In genomic region chr2:181497548-181497875, GRCm38 (mm10) we compare ENCODE assay signal across 8 mouse cellular contexts. TPM values are rescaled to one million over a fixed set of nuclear protein-coding genes. Genes with fewer than 3 reads are reported as not detected.
A peak's percentile ranks its signal among the peaks of the same experiment; 100 is the strongest.
DNase-seq lines count a peak whose midpoint lies in the region; ATAC-seq and TF ChIP-seq lines count a peak whose summit lies in the region.

No protein-coding gene starts in this region.

- peaks cover 42% of the 10 kb centered on the region for H3K79me2 ChIP-seq in myocyte (ENCODE audit: control insufficient read depth, insufficient read depth)

- H3ac ChIP-seq in myocyte (ENCODE audit: control insufficient read depth, insufficient read length), result peak overlapping the region; percentile 87

- H3K27ac ChIP-seq in neural tube, embryonic 11.5 days (ENCODE audit: low read depth, low read length), result peak overlapping the region; percentile 83; the same call in 1 of the 2 replicates
- peak overlapping the region; percentile 98 for H3K27ac ChIP-seq in intestine, embryonic 15.5 days
- peak overlapping the region; percentile 99 for H3K27ac ChIP-seq in liver, embryonic 12.5 days
- H3K27ac ChIP-seq in testis, adult 2 months (ENCODE audit: control insufficient read depth, insufficient read depth, low read depth, low read length), result peak overlapping the region; percentile 88

- H3K4me1 ChIP-seq in neural tube, embryonic 11.5 days (ENCODE audit: control insufficient read depth, insufficient read depth, low read length), result peaks cover 8% of the 10 kb centered on the region
- H3K4me1 ChIP-seq in intestine, embryonic 15.5 days (replicated peaks), result peaks cover 6% of the 10 kb centered on the region
- H3K4me1 ChIP-seq in liver, embryonic 12.5 days, result peaks cover 29% of the 10 kb centered on the region
- peaks cover 12% of the 10 kb centered on the region for H3K4me1 ChIP-seq in testis, adult 2 months (ENCODE audit: control insufficient read depth, insufficient read depth, low read length)

- TF ChIP-seq CTCF in testis, adult 2 months (IDR thresholded peaks at IDR 0.05; ENCODE audit: control insufficient read depth, insufficient read depth, insufficient replicate concordance, low read depth, low read length), result no peak

- peak; percentile 39; the same call in 1 of the 2 replicates for ATAC-seq in neural tube, embryonic 11.5 days (ENCODE audit: insufficient read depth, low FRiP score, low TSS enrichment)
- peak; percentile 83 for ATAC-seq in intestine, embryonic 15.5 days
- peak; percentile 87 for ATAC-seq in liver, embryonic 12.5 days

- DNase-seq in neural tube, embryonic 11.5 days (ENCODE audit: low spot score), result no peak
- DNase-seq in neural tube, embryonic 10.5 days (ENCODE audit: extremely low spot score, low spot score), result no peak
- peak; percentile 65 for DNase-seq in embryo, embryonic 10.5 days (ENCODE audit: low spot score)
- DNase-seq in gastrocnemius, postnatal 4 days (ENCODE audit: low spot score in 2 of 2), result peak; percentile 21 to 55

- H3K36me3 ChIP-seq in neural tube, embryonic 11.5 days (ENCODE audit: control insufficient read depth, insufficient read depth, low read length), result peaks cover 5% of the 10 kb centered on the region
- H3K36me3 ChIP-seq in intestine, embryonic 15.5 days, result peaks cover 18% of the 10 kb centered on the region
- peaks cover 35% of the 10 kb centered on the region for H3K36me3 ChIP-seq in liver, embryonic 12.5 days
- peaks cover 31% of the 10 kb centered on the region for H3K36me3 ChIP-seq in myocyte (ENCODE audit: control insufficient read depth, insufficient read depth)
- no peaks in the 10 kb centered on the region for H3K36me3 ChIP-seq in testis, adult 2 months (ENCODE audit: control insufficient read depth, insufficient read depth, low read length)

- peak overlapping the region; percentile 94 for H3K4me3 ChIP-seq in neural tube, embryonic 11.5 days (ENCODE audit: low read depth, low read length)
- H3K4me3 ChIP-seq in intestine, embryonic 15.5 days (replicated peaks), result peak overlapping the region; percentile 89
- H3K4me3 ChIP-seq in liver, embryonic 12.5 days, result peak overlapping the region; percentile 80
- peak overlapping the region; percentile 90 for H3K4me3 ChIP-seq in myocyte
- peak overlapping the region; percentile 96 for H3K4me3 ChIP-seq in testis, adult 2 months (ENCODE audit: control insufficient read depth, low read depth, low read length)

- H3K9ac ChIP-seq in neural tube, embryonic 11.5 days (ENCODE audit: low read length), result peak overlapping the region; percentile 94
- peak overlapping the region; percentile 93 for H3K9ac ChIP-seq in intestine, embryonic 15.5 days
- H3K9ac ChIP-seq in liver, embryonic 12.5 days, result peak overlapping the region; percentile 88

- no peak for TF ChIP-seq POLR2A in myocyte (IDR thresholded peaks at IDR 0.05; ENCODE audit: insufficient read length, low read depth)
- TF ChIP-seq POLR2A in testis, adult 2 months (IDR thresholded peaks at IDR 0.05; ENCODE audit: control insufficient read depth, low read depth, low read length), result no peak

- 0% methylated on average over 12 of the region's 12 CpGs for WGBS in neural tube, embryonic 11.5 days
- WGBS in intestine, embryonic 15.5 days, result under 1% methylated on average over 12 of the region's 12 CpGs
- WGBS in liver, embryonic 12.5 days (ENCODE audit: insufficient replicate concordance), result 2% methylated on average over 12 of the region's 12 CpGs

- H3K4me2 ChIP-seq in neural tube, embryonic 11.5 days (ENCODE audit: low read depth), result peak overlapping the region; percentile 96
- peak overlapping the region; percentile 71 for H3K4me2 ChIP-seq in intestine, embryonic 15.5 days (replicated peaks)
- H3K4me2 ChIP-seq in liver, embryonic 12.5 days, result peak overlapping the region; percentile 81
- peak overlapping the region; percentile 83 for H3K4me2 ChIP-seq in myocyte (ENCODE audit: low read depth)

- H3K27me3 ChIP-seq in neural tube, embryonic 11.5 days (ENCODE audit: control insufficient read depth, insufficient read depth, low read length), result no peaks in the 10 kb centered on the region
- no peaks in the 10 kb centered on the region for H3K27me3 ChIP-seq in intestine, embryonic 15.5 days (replicated peaks)
- H3K27me3 ChIP-seq in liver, embryonic 12.5 days (replicated peaks), result no peaks in the 10 kb centered on the region
- no peaks in the 10 kb centered on the region for H3K27me3 ChIP-seq in myocyte (ENCODE audit: control insufficient read depth, insufficient read depth, insufficient read length)
- H3K27me3 ChIP-seq in testis, adult 2 months (ENCODE audit: control insufficient read depth, insufficient read depth, low read length), result no peaks in the 10 kb centered on the region

- H3K9me3 ChIP-seq in neural tube, embryonic 11.5 days (ENCODE audit: control insufficient read depth, low read length), result no peaks in the 10 kb centered on the region
- H3K9me3 ChIP-seq in intestine, embryonic 15.5 days, result no peaks in the 10 kb centered on the region
- H3K9me3 ChIP-seq in liver, embryonic 12.5 days (replicated peaks), result no peaks in the 10 kb centered on the region

TF ChIP-seq in myocyte, 11 proteins besides CTCF, POLR2A, EP300 and RAD21:
- no peak for TF ChIP-seq REST (IDR thresholded peaks at IDR 0.05; ENCODE audit: insufficient read depth, insufficient read length)
- TF ChIP-seq MAX (IDR thresholded peaks at IDR 0.05; ENCODE audit: low read depth), result no peak
- no peak for TF ChIP-seq MYOG (IDR thresholded peaks at IDR 0.05; ENCODE audit: control insufficient read depth in 1 of 3, insufficient read depth in 1 of 3, insufficient read length in 2 of 3, low read depth in 2 of 3)
- TF ChIP-seq CEBPB (IDR thresholded peaks at IDR 0.05; ENCODE audit: insufficient read depth, poor library complexity, severe bottlenecking), result no peak
- TF ChIP-seq MYOD1 (IDR thresholded peaks at IDR 0.05; ENCODE audit: control insufficient read depth in 1 of 3, insufficient read length in 2 of 3, low read depth in 2 of 3), result no peak
- no peak for TF ChIP-seq USF1 (IDR thresholded peaks at IDR 0.05; ENCODE audit: low read depth)
- TF ChIP-seq SRF (IDR thresholded peaks at IDR 0.05; ENCODE audit: control insufficient read depth, insufficient read length, low read depth), result no peak
- TF ChIP-seq TCF12 (IDR thresholded peaks at IDR 0.05; ENCODE audit: insufficient read depth, poor library complexity, severe bottlenecking), result no peak
- TF ChIP-seq E2F4 (IDR thresholded peaks at IDR 0.05; ENCODE audit: insufficient read depth), result no peak
- TF ChIP-seq TCF3 (IDR thresholded peaks at IDR 0.05; ENCODE audit: insufficient read length, low read depth), result no peak
- TF ChIP-seq POLR2AphosphoS2 (IDR thresholded peaks at IDR 0.05; ENCODE audit: insufficient read length, low read depth), result no peak
TF ChIP-seq in myocyte: peak in this region for 0.

RNA-seq across cellular contexts. Expression of gene Tpd52l2, which starts 0.6 kb away (rescaled TPM):
- polyA plus RNA-seq in neural tube, embryonic 11.5 days (2014; fragmentation: Nextera tagmentation; extraction: Ambion mirVana), result 141 and 142 TPM in 2 replicates
- total RNA-seq in gastrocnemius, postnatal 4 days (2021), result 10 to 100 TPM; 86.8 to 93.0 TPM
- polyA plus RNA-seq in intestine, embryonic 15.5 days (2015; fragmentation: Nextera tagmentation; extraction: Ambion mirVana), result 133 and 140 TPM in 2 replicates
- polyA plus RNA-seq in liver, embryonic 12.5 days (2016; fragmentation: Nextera tagmentation; extraction: Ambion mirVana), result 93.4 and 95.8 TPM in 2 replicates
- 108 TPM for polyA plus RNA-seq in myocyte (2012; fragmentation: generic; extraction: Trizol)
- polyA plus RNA-seq in testis, adult 2 months (2012; rRNA removed), result 17.4 and 17.5 TPM in 2 replicates

RNA-seq across cellular contexts. Expression of gene Abhd16b, which starts 4.5 kb away (rescaled TPM):
- polyA plus RNA-seq in neural tube, embryonic 11.5 days (2014; fragmentation: Nextera tagmentation; extraction: Ambion mirVana), result 0.22 TPM in 1 of 2 replicates, not detected in the other
- total RNA-seq in gastrocnemius, postnatal 4 days (2021), result not detected
- 0.18 and 0.30 TPM in 2 replicates for polyA plus RNA-seq in intestine, embryonic 15.5 days (2015; fragmentation: Nextera tagmentation; extraction: Ambion mirVana)
- 0.12 TPM in 1 of 2 replicates, not detected in the other for polyA plus RNA-seq in liver, embryonic 12.5 days (2016; fragmentation: Nextera tagmentation; extraction: Ambion mirVana)
- 0.06 TPM for polyA plus RNA-seq in myocyte (2012; fragmentation: generic; extraction: Trizol)
- 141 and 146 TPM in 2 replicates for polyA plus RNA-seq in testis, adult 2 months (2012; rRNA removed)

RNA-seq across cellular contexts. Expression of gene Dnajc5, which starts 22.8 kb away (rescaled TPM):
- 107 and 120 TPM in 2 replicates for polyA plus RNA-seq in neural tube, embryonic 11.5 days (2014; fragmentation: Nextera tagmentation; extraction: Ambion mirVana)
- 10 to 100 TPM; 84.7 to 88.0 TPM for total RNA-seq in gastrocnemius, postnatal 4 days (2021)
- 74.5 and 76.4 TPM in 2 replicates for polyA plus RNA-seq in intestine, embryonic 15.5 days (2015; fragmentation: Nextera tagmentation; extraction: Ambion mirVana)
- 43.6 and 45.0 TPM in 2 replicates for polyA plus RNA-seq in liver, embryonic 12.5 days (2016; fragmentation: Nextera tagmentation; extraction: Ambion mirVana)
- 67.7 TPM for polyA plus RNA-seq in myocyte (2012; fragmentation: generic; extraction: Trizol)
- 16.6 and 19.8 TPM in 2 replicates for polyA plus RNA-seq in testis, adult 2 months (2012; rRNA removed)

RNA-seq across cellular contexts. Expression of gene Zbtb46, which starts 38.3 kb away (rescaled TPM):
- polyA plus RNA-seq in neural tube, embryonic 11.5 days (2014; fragmentation: Nextera tagmentation; extraction: Ambion mirVana), result 20.2 and 21.9 TPM in 2 replicates
- 10 to 100 TPM; 10.1 to 12.0 TPM for total RNA-seq in gastrocnemius, postnatal 4 days (2021)
- 7.2 and 7.4 TPM in 2 replicates for polyA plus RNA-seq in intestine, embryonic 15.5 days (2015; fragmentation: Nextera tagmentation; extraction: Ambion mirVana)
- polyA plus RNA-seq in liver, embryonic 12.5 days (2016; fragmentation: Nextera tagmentation; extraction: Ambion mirVana), result 15.5 and 16.9 TPM in 2 replicates
- 1.3 TPM for polyA plus RNA-seq in myocyte (2012; fragmentation: generic; extraction: Trizol)
- 8.3 and 10.1 TPM in 2 replicates for polyA plus RNA-seq in testis, adult 2 months (2012; rRNA removed)

Comparison
In these comparisons a context has a peak if more than half of its experiments do, and no peak if none do; other contexts are left out.
1. DNase-seq: peak in embryo, embryonic 10.5 days (single experiment) and gastrocnemius, postnatal 4 days (2 of 2); none in neural tube, embryonic 11.5 days (single experiment) and neural tube, embryonic 10.5 days (single experiment).
2. RNA of gene Abhd16b, which starts 4.5 kb away (polyA plus RNA-seq): 141 to 146 TPM in testis, adult 2 months; 0.18 to 0.30 TPM in intestine, embryonic 15.5 days, 0.22 TPM in neural tube, embryonic 11.5 days, 0.06 TPM in myocyte (single experiment) and 0.12 TPM in liver, embryonic 12.5 days; every median in the first group is over 100 times any median in the second.
3. Peak in every context shown above with its lines, with median percentiles within 50 percentile points of each other: ATAC-seq, H3K27ac ChIP-seq, H3K4me2 ChIP-seq, H3K4me3 ChIP-seq and H3K9ac ChIP-seq.